Mouse (Mus musculus) gastrocnemius, postnatal 36 days (tissue): ENCODE measurements around the gene P4hb. TPM values are rescaled to one million over a fixed set of nuclear protein-coding genes. Genes with fewer than 3 reads are reported as not detected.

Experiments
- DNase-seq, 2 experiments: peaks; one replicate each; pipeline ENCODE4 v3.0.0; 2022
- intact Hi-C: fragments of 180-260 bp; cut with DNase I; formaldehyde crosslinking; loops from one replicate; pipeline ENCODE4 v1.15.1; 2025
- long read RNA-seq, 2 experiments: library from polyadenylated mRNA; stranded (forward); transcript quantifications; one replicate each; pipeline ENCODE4 v2.0.0; 2021
- total RNA-seq, 2 experiments: library from RNA; stranded (reverse); gene quantifications; 2 replicates each; pipeline ENCODE4 v1.2.3; 2021

The P4hb gene
- 100 to 1,000 TPM; 174 to 203 TPM for total RNA-seq
- long read RNA-seq, experiment 1, transcript P4hb-201 (11 exons, 2,861 nt) = major isoform, 92 of 117 reads
- long read RNA-seq, experiment 1, partial matches to known transcripts = 5 of 117 reads
- long read RNA-seq, experiment 1, other reads (novel, unspliced or antisense) = 20 of 117 reads
- long read RNA-seq, experiment 2, transcript P4hb-201 (11 exons, 2,861 nt) = major isoform, 141 of 165 reads
- long read RNA-seq, experiment 2, partial matches to known transcripts = 4 of 165 reads
- long read RNA-seq, experiment 2, other reads (novel, unspliced or antisense) = 20 of 165 reads

DNA sequence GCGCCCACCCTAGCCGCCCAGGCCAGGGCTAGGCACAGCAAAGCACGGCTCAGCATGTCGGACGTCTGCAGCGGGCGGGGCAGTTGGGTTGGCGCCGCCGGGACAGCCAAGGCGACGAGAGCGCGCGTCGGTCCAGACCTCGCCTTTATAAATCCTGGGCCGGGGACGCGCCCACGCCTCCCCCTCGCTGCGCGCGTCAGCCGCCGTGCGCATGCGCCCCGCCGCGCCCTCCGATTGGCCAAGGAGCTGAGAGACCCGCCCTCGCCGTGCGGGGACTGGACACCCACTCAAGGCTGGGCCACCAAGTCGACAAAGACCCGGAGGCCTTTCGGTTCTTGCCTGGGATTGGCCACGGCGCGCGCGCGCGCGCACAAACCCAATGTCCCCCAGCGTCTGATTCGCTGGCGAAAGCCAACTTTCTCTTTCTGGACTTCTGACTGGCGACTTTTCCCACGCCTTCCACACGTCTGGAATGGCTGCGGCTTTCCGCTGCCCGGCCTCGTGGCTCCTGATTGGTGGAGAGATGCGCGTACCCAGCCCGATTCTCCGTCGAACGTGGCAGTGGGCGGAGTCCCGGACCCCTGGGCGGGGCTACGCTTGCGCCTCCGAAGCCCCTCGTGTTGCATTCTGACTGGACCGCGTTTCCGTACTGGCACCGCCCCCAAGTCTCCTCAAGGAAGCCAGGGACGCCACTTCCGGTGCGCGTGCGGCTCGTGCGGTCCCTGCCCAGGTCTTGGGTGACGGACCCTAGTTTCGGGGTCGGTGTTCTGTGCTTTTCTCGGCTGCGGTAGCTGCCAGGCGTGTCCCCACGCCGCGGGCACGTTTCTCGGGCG lies at the start of gene P4hb:
Gene P4hb, minus strand, starts transcription at position 502 of the 833 bp plus-strand sequence.
- intact Hi-C loops = no loop called here

GRCm38 (mm10) chr11:120622805-120623204 lies 49.8 kb upstream of the P4hb start:
- intact Hi-C loops = no loop called here
- DNase-seq = no peak

More for the DNA sequence above, at the start of gene P4hb:
- peak; percentile 99 to 100 for DNase-seq

GRCm38 (mm10) chr11:120620195-120620594 lies 47.1 kb upstream of the P4hb start:
- DNase-seq = no peak
- intact Hi-C loops = no loop called here

- DNase-seq = no peak
- intact Hi-C loops = no loop called here
Observed at GRCm38 (mm10) chr11:120618619-120619535, 45.8 kb upstream of the P4hb start.

- intact Hi-C loops = no loop called here
- DNase-seq = peak; percentile 85 to 90
Observed at GRCm38 (mm10) chr11:120617519-120618112, 44.6 kb upstream of the P4hb start, which contains the start of gene Pcyt2. Gene Pcyt2 (minus strand): TSS chr11:120617936.

DNA sequence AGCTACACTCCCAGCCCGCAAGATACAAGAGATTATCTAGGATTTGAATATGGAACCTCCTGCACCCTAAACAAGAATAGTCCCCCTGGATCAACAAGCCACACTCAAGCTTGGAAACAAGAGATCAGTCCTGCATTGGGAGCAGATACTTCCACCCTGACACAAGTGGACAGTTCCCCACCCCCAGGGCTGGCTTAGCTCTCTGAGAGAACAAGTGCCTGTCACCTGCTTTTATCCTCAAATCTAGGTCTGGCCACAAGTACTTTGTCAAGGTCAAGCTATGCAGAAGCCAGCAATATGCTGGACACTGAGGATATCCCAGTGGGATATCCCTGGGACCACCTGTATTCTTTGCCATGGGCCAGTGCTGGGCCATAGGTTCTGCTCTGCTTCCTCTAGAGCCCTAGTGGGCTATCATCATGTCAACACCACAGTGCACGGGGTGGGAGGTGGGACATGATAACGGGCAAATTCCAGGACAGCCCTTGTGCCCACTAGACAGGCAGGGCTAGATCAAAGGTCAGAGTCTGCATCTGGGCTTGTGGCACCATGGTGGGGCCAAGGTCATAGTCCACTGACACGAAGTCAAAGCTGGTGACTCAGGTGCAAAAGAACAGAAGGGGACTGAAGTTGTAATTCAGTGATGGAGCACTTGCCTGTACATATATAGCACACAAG lies 43.7 kb upstream of the P4hb start:
- intact Hi-C loops = no loop called here
- DNase-seq = no peak

- DNase-seq = no peak
- intact Hi-C loops = no loop called here
Observed at GRCm38 (mm10) chr11:120615606-120616203, 42.7 kb upstream of the P4hb start.

DNA sequence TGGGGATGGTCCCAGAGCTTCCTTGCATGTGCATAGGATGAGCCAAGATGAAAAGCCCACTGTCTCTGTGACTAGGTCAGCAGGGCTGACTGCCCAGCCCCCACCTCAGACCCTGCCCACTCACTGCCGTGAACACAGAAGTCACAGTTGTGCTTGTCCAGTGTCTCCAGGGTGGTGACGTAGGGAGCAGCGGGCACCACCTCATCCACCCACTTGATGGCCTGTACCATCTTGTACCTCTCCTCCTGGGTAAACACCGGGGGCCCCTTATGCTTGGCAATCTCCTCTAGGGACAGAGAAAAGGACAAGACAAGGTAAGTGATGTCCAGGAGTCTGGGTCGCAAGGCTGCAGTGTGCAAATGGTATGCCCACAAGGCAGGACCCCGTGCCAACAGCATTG lies 42.1 kb upstream of the P4hb start:
- intact Hi-C loops = no loop called here
- DNase-seq = no peak

DNA sequence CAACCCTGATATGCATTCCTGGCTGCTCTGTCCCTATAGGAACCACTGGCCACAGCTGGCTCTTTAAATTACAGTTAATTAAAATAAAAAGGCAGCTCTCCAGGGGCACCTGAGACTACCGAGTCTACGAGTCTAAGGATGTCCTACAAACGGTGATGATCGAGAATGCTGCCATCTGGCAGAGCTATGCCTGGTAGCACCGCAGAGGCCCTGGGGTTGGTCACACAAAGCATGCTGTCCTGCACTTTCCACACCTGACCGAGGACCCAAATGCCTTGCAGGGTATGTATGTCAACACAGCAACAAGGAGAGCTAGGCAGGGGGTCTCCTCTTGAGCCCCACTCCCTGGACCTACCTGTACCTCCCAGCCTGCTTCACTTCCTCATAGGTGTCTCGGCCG lies 40.9 kb upstream of the P4hb start:
- intact Hi-C loops = loop anchor here (5.0 kb wide), 2 partner anchors 37 to 122 kb away; partner anchors contain the start of gene Slc25a10
- no peak for DNase-seq

DNA sequence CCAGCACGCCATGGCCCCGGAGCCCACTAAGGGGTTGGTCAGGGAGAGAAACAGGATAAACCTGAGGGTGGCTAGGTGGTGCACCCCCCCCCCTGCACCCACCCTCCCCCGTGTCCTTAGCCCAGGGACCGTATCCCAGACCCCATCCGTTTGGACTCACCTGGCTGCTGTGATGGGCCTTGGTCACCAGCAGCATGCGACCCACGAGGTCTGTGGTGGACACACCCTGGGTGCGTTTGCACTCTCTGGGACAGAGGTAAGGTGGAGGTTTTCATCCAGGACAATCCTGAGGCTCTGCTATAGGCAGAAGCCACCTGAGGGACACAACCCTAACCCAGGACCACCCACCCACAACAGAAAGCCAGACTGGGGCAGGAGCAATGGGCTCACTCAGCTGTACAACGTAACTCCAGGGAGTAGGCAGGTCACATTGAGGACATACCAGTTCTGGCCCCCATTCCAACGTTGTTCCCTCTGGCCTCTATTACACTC lies 40.5 kb upstream of the P4hb start:
- DNase-seq = no peak
- intact Hi-C loops = loop anchor here (5.0 kb wide), 2 partner anchors 36 to 121 kb away; partner anchors contain the start of gene Slc25a10

GRCm38 (mm10) chr11:120612763-120613162 lies 39.7 kb upstream of the P4hb start:
- DNase-seq = peak; percentile 63 to 82
- intact Hi-C loops = loop anchor here (1.0 to 5.0 kb wide), 3 partner anchors 35 to 120 kb away; partner anchors contain the start of gene Slc25a10

DNA sequence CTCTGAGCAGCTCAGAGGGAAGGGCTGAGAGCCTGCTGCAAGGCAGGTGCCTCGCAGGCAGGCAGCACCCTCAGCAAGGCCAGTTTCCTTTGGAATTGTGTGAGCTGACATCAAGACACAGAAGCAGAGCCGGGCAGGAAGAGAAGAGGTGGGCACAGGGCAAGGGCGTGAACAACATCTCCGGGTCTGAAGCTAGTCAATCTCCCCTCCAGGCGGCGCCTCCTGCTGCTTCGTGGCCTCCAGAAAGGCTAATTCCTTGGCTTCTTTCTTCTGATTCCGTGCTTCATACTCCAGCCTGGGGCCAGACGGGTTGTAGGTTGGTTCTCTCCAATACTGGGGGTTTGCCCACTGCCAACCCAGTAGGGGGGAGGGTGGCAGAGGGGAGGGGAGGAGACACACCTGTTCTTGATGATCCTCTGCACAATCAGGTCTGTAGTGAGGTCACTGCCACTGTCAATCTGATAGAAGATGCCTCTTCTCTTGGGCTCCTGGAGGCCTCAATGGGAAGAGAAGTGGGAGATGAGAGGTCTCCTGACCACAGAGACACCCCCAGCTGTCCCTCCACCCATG lies 37.5 kb upstream of the P4hb start:
- no peak for DNase-seq
- intact Hi-C loops = loop anchor here (5.0 kb wide), 2 partner anchors 33 to 118 kb away; partner anchors contain the start of gene Slc25a10

- DNase-seq = no peak
- intact Hi-C loops = no loop called here
Observed at GRCm38 (mm10) chr11:120609250-120609649, 36.2 kb upstream of the P4hb start.

GRCm38 (mm10) chr11:120608241-120609034 lies 35.4 kb upstream of the P4hb start, which contains the start of gene Npb:
Gene Npb (plus strand): TSS chr11:120608477.
- intact Hi-C loops = no loop called here
- no peak for DNase-seq

DNA sequence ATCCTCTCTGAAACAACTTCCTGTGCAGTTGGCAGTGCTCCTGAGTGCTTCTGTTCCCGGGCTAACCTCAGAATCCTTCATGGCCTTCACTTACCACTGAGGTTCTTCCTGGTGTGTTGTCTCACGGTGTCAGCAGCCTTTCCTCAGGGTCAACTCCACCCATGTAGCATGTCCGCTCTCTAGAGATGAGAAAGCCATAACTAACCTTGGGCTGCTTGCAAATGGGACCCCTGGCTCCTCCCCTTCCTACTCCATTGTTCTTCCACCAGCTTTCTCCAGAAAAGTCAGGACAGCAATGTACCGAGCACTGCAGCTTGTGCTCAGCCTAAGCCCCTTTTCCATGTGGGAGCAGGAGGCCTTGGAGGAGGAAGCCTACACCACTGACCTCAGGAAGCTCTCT lies 33.7 kb upstream of the P4hb start:
- no peak for DNase-seq
- intact Hi-C loops = no loop called here

GRCm38 (mm10) chr11:120605667-120606066 lies 32.6 kb upstream of the P4hb start:
- intact Hi-C loops = no loop called here
- no peak for DNase-seq

DNA sequence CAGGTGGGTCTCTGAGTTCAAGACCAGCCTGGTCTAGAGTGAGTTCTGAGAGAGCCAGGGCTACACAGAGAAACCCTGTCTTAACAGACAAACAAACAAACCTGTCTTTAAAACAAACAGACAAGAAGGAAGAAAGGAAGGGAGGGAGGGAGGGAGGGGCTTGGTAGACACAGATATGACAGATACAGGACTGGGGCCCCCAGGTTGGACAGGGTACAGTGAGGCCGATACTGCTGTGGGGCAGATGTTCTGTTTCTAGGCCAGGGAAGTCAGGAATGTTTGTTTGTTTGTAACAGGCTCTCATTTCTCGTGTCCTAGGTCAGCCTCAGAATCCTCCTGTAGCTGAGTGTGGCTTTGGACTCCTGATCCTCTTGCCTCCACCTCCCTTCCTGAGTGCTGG lies 30.5 kb upstream of the P4hb start:
- no peak for DNase-seq
- intact Hi-C loops = no loop called here

DNA sequence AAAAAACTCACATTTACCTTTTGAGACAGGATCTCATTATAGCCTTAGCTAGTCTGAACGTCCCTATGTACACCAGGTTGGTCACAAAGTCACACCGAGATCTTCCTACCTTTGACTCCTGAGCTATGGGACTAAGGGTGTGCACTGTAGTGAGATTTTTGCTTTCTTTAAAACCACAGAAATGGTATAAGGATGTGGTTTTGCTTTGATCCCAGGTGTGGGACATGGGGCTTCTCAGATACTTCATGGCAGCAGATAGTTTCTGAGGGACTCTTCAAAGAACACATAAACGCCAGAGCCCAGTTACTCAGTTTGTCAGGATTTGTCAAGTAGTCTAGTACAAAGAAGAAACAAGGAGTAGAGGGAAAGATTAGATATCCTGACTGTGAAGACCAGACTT lies 27.7 kb upstream of the P4hb start:
- intact Hi-C loops = no loop called here
- no peak for DNase-seq
